Mouse (Mus musculus): ENCODE data around the gene Plcl2. TPM values are rescaled to one million over a fixed set of nuclear protein-coding genes. Genes with fewer than 3 reads are reported as not detected.

Plcl2 gene
- 10 to 100 TPM; 91.8 to 94.5 TPM for total RNA-seq (2021)
- long read RNA-seq, experiment 1, full-length matches to known transcripts = 53 of 75 reads
- long read RNA-seq, experiment 1, partial matches to known transcripts = 5 of 75 reads
- long read RNA-seq, experiment 1, other reads (novel, unspliced or antisense) = 17 of 75 reads
- long read RNA-seq, experiment 2, full-length matches to known transcripts = 34 of 53 reads
- long read RNA-seq, experiment 2, partial matches to known transcripts = 9 of 53 reads
- long read RNA-seq, experiment 2, other reads (novel, unspliced or antisense) = 10 of 53 reads

GRCm38 (mm10) chr17:50509251-50510104, at the start of gene Plcl2:
Gene Plcl2 (plus strand): TSS chr17:50509403.
- DNase-seq (ENCODE audit: low spot score in 2 of 2) = peak; percentile 37 to 55

- DNase-seq (ENCODE audit: low spot score in 2 of 2) = peak in 1 of 2 experiments; percentile 16
These were observed 48.9 kb upstream of the Plcl2 start for GRCm38 (mm10) chr17:50460301-50460700.

- DNase-seq (ENCODE audit: low spot score in 2 of 2) = no peak
These were observed 41.8 kb upstream of the Plcl2 start for GRCm38 (mm10) chr17:50467438-50467837.

- DNase-seq (ENCODE audit: low spot score in 2 of 2) = no peak
These were observed 40.1 kb upstream of the Plcl2 start for GRCm38 (mm10) chr17:50469126-50469525.

GRCm38 (mm10) chr17:50469543-50470431, 39.4 kb upstream of the Plcl2 start:
- peak; percentile 21 to 45 for DNase-seq (ENCODE audit: low spot score in 2 of 2)

- DNase-seq (ENCODE audit: low spot score in 2 of 2) = peak; percentile 32 to 44
These were observed 38.6 kb upstream of the Plcl2 start for GRCm38 (mm10) chr17:50470432-50471078.

- DNase-seq (ENCODE audit: low spot score in 2 of 2) = no peak
These were observed 38.0 kb upstream of the Plcl2 start for GRCm38 (mm10) chr17:50471230-50471629.

GRCm38 (mm10) chr17:50477277-50477676, 31.9 kb upstream of the Plcl2 start:
- no peak for DNase-seq (ENCODE audit: low spot score in 2 of 2)

GRCm38 (mm10) chr17:50480867-50481266, 28.3 kb upstream of the Plcl2 start:
- DNase-seq (ENCODE audit: low spot score in 2 of 2) = no peak

- no peak for DNase-seq (ENCODE audit: low spot score in 2 of 2)
These were observed 25.5 kb upstream of the Plcl2 start for GRCm38 (mm10) chr17:50483700-50484099.

GRCm38 (mm10) chr17:50484981-50485380, 24.2 kb upstream of the Plcl2 start:
- DNase-seq (ENCODE audit: low spot score in 2 of 2) = no peak

- DNase-seq (ENCODE audit: low spot score in 2 of 2) = no peak
These were observed 22.1 kb upstream of the Plcl2 start for GRCm38 (mm10) chr17:50487058-50487618.

- no peak for DNase-seq (ENCODE audit: low spot score in 2 of 2)
These were observed 21.5 kb upstream of the Plcl2 start for GRCm38 (mm10) chr17:50487670-50488069.

- no peak for DNase-seq (ENCODE audit: low spot score in 2 of 2)
These were observed 20.8 kb upstream of the Plcl2 start for GRCm38 (mm10) chr17:50488406-50488805.

GRCm38 (mm10) chr17:50488895-50489294, 20.3 kb upstream of the Plcl2 start:
- no peak for DNase-seq (ENCODE audit: low spot score in 2 of 2)

GRCm38 (mm10) chr17:50490644-50491430, 18.4 kb upstream of the Plcl2 start:
- DNase-seq (ENCODE audit: low spot score in 2 of 2) = no peak

GRCm38 (mm10) chr17:50491496-50491895, 17.7 kb upstream of the Plcl2 start:
- DNase-seq (ENCODE audit: low spot score in 2 of 2) = no peak

- no peak for DNase-seq (ENCODE audit: low spot score in 2 of 2)
These were observed 13.8 kb upstream of the Plcl2 start for GRCm38 (mm10) chr17:50495216-50495889.

GRCm38 (mm10) chr17:50498062-50498697, 11.0 kb upstream of the Plcl2 start:
- no peak for DNase-seq (ENCODE audit: low spot score in 2 of 2)

Measured in left cerebral cortex, adult 18-20 months (tissue).